Mouse (Mus musculus) cortical plate, adult 2 months (tissue): Measurements from ENCODE around the gene Tmem268.

Experiments
- CTCF ChIP-seq: fragments of 200-500 bp; IDR thresholded peaks from 2 replicates; pipeline ENCODE4 v1.5.1; 2011; ENCODE audit warnings: mild to moderate bottlenecking, control low read depth, low read length; ENCODE audit not compliant: insufficient read depth; ENCODE audit errors: extremely low read depth
- POLR2A ChIP-seq: fragments of 200-500 bp; IDR thresholded peaks from 2 replicates; pipeline ENCODE4 v1.6.1; 2011; ENCODE audit warnings: mild to moderate bottlenecking, low read length, control low read depth; ENCODE audit not compliant: insufficient read depth; ENCODE audit errors: extremely low read depth

GRCm38 (mm10) chr4:63590538-63590937 is 32.0 kb downstream of the Tmem268 start:
- TF ChIP-seq POLR2A (no peak), CTCF (no peak)
